Mouse (Mus musculus) brain, embryonic 18.5 days (tissue): ENCODE measurements at regions not wholly inside any gene's neighbourhood (a gene's known extent, or its start where the extent isn't known, plus 50 kb on each side); places are given as distances from the start of the nearest gene placed in this dataset.

Experiments
- DNase-seq: peaks from one replicate; pipeline ENCODE4 v3.0.0-alpha.2; 2012; ENCODE audit warnings: low read depth, low spot score

- no peak for DNase-seq
These were observed 104.1 kb downstream of the Cstad start for GRCm38 (mm10) chr2:30698758-30699535.

DNA sequence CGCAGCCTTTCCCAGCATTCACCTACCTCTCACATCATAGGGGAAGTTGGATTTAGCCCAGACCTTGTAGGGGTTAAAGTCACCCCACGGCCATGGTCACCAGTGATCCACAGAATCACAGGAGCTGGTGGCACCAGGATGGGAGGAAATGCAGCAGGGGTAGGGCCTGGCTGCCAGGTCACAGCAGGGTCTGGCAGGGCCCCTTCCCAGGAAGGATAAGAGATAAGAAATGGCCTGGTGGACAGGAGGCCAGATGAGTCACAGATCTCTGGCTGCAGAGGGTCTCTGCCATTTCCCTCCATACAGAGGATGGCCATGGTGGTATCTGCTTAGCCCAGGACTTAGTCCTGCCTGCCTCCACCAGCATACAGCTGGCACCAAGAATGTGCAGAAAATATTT lies 103.0 kb downstream of the Cstad start:
- DNase-seq = no peak

DNA sequence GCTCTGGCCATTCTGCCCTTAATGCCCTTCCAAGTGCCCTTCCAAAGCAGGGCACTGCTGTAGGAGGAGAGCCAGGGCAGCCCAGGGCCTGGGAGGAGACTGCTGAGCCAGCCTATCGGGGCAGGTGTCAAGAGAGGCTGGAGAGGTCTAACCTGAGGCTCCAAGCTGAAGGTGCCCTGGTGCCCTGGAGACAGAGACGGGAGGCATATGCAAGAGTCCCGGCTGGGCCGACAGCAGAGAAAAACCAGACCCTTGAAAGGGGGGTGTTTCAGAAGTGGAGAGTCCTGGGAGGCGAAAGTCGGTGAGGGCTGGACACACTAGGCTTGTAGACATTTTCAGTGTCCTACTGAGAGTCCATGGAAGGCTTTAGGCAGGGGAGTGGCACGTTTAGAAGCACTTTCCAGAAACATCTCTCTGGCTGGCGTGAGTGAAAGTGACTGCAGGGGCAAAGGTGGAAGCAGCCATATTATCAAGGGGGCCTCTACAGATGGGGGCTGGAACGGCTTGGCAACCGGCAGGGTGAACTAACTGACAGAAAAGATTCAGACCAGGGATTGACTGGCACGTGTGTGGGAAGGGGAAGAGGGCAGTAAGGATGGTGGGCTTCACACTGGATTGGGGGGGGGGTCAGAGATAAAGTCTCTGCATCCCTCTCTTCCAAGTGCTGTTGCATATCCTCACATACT lies 101.1 kb downstream of the Cstad start:
- DNase-seq = no peak

DNA sequence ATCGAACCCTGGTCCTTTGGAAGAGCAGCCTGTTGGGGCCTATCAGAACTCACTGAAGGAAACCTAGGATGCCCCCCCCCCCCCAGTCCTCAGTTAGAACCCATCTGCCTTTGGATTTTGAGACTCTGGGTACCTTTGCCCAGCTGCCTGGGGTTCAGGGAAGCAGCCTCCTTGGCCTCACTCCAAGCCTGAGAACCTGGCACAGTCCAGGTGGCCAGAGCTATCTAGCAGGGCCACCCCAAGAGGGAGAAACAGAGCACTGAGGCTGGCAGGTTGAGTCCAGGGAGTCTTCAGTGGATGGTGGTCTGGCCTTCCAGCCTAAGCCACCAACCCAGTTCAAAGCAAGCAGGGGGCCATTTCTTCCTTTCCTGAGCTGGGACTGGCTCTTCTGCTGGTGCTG lies 100.2 kb downstream of the Cstad start:
- DNase-seq = no peak

GRCm38 (mm10) chr2:30693206-30694035 lies 98.6 kb downstream of the Cstad start:
- DNase-seq = peak; percentile 92

- no peak for DNase-seq
These were observed 97.8 kb downstream of the Cstad start for GRCm38 (mm10) chr2:30692561-30693205.

DNA sequence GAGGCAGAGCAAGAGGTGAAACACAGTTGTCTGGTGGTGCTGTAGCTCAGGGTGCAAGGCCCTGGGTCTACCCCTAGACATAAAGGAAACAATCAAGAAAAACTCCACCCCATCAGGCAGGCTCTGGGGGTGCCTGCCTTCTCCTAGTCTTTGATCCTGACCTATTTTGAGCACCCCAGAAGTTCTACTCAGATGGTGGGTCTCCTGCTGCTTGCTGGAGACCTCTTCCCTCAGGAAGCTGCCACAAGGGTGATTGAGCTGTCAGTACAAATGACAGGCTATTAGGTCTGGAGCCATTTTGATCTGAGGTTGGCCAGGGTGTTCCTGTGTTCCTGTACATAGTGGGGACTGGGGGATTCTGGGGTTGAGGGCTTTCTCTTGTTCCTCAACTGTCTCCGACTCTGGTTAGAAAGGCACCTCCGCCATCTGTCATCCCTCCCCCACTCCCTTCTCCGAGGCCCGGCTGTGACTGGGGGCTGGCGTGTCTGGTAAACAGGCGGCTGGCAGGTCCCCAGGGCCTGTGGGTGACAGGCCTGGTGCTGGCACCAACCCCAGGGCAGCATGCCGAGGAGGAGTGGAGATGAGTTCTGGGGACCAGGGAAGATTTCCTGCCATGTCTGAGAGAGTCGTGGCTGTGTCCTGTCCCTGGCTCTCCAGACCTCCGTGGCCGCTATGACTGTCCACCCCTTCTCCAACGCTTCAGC lies 97.2 kb downstream of the Cstad start:
- DNase-seq = no peak

DNA sequence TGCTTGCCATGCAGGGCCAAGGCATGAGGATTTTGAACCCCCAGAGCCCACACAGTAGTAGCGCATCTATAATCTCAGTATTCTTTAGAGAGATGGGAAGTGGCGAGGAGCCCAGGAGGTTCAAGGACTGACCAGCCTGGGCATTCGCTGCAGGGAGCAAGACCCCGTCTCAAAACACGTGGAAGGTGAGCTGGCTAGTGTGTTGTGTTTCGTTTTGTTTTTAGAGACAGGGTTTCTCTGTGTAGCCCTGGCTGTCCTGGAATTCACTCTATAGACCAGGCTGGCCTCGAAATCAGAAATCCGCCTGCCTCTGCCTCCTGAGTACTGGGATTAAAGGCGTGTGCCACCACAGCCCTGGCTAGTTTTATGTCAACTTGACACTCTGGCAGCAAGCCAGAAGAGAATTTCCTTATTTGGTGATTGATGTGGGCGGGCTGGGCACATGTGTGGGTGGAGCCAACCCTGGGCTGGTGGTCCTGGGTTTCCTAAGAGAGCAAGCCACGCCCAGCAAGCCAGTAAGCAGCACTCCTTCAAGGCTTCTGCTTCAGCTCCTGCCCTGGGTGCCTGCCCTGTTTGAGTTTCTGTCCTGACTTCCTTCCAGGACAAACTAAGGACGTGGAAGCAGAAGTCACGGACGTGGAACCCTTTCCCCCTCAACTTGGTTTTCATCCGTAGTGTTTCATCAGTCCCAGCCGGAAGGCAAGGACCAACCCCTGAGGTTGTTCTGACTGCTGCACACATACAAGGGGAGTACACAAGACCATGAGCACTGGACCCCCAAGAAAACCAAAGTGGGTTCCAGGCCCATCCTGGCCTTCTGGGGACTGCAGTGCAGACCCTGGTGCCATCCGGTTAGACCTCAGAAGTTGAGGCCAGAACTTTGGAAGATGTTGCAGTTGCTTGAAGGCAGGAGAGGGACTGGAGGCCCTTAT lies 96.4 kb downstream of the Cstad start:
- no peak for DNase-seq

- DNase-seq = no peak
These were observed 95.5 kb downstream of the Cstad start for GRCm38 (mm10) chr2:30690307-30690706.

DNA sequence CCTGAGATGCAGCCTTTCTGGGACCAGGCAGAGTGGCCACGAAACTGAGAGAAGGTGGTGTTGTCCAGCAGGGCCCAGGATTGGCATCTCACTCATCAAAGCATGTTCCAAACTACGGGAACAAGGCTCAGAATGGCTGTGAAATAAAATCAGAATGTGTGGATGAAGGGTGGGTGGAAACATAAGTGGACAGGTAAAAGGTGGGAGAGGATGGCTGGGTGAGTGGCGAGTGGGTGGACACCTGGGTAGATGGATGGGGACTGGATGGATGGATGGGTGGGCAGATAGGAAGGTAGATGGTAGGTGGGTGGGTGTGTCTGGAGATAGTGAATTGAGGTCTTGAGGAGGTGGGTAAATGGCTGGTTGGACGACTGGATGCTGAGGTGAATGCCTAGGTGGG lies 93.6 kb downstream of the Cstad start:
- no peak for DNase-seq

DNA sequence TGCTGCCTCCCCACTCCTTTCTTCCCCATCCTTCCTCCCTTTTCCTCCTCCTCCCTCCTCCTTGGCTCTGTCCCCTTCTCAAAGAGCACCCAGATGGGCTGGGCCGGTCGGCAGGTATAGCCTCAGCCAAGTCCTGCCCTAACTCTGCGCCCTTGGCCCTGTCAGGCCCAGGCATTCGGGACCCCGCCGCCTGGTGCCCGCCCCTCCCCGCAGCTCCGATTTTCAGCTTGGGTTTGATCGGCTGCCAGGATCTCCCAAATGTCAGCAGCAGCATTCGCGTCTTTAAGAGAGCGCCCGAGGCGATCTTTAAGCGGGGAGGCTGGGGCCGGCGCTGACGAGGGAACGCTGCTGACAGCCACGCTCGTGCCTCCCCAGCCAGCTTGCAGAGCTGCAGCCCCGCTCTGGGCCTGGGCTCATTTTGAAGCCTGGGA lies 92.3 kb downstream of the Cstad start:
- no peak for DNase-seq

DNA sequence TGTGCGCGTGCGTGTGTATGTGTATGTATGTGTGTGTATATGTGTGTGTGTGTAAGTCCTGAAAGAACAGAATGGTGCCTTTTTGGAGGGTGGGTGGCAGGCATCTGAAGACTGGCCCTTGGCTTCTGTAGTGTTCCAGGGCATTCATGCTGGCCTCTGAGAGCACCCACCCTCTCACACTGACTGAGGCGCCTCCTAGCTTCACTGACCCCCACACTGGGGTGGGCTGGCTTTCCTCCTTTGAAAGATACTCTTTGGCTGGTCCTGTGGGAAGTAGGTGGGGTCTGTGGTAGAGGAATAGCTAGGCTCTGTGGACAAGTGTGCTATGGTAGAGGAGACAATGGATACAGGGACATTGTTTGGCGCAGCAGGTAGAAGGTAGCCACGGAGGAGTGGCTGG lies 91.5 kb downstream of the Cstad start:
- no peak for DNase-seq

GRCm38 (mm10) chr2:30685137-30685860 lies 90.5 kb downstream of the Cstad start:
- DNase-seq = no peak

- no peak for DNase-seq
These were observed 89.6 kb downstream of the Cstad start for GRCm38 (mm10) chr2:30684461-30684860.

- DNase-seq = no peak
These were observed 87.4 kb downstream of the Cstad start for GRCm38 (mm10) chr2:30682146-30682825.

DNA sequence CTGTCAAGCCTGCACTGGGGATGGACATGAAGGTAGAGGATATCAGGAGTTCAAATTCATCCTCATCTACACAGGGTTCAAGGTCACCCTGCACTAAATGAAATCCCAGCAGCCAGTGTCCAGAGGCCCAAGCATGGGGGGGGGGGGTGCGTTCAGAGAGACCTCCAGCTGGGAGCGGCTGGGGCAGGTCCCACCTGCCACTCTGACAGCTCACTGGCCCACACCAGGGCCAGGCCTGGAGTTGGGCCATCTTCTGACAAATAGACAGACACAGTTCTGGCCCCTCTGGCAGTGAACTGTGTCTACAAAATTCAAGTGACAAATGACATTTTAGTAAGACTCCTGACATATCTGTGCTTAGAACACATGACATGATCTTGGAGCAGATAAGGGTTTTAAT lies 86.8 kb downstream of the Cstad start:
- DNase-seq = no peak

DNA sequence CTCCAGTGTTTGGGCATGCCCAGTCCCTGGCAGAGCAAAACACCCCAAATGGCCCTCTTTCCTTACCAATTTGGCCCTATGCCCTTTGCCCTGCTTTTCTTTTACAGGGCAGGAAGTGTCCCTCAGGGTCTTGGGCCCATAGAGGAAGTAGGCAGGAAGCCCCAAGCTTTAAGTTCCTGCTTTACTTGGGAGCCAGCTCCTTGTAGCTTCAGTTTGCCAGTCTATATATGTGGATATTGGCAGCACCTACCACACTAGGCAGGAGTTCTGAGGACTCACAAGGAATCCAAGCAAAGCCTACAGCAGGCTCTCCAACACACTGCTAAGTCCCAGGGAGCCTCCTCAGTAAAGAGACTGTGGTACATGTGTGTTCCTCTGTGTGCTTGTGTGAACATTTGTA lies 84.2 kb downstream of the Cstad start:
- no peak for DNase-seq

- no peak for DNase-seq
These were observed 82.7 kb downstream of the Cstad start for GRCm38 (mm10) chr2:30677498-30677897.
